Mouse (Mus musculus) ovary, adult 18-20 months (tissue): ENCODE measurements around the gene Coq8a.

Source experiments
- DNase-seq: peaks from one replicate; pipeline ENCODE4 v3.0.0; 2022; ENCODE audit warnings: low spot score, mixed read lengths

The Coq8a gene

DNA sequence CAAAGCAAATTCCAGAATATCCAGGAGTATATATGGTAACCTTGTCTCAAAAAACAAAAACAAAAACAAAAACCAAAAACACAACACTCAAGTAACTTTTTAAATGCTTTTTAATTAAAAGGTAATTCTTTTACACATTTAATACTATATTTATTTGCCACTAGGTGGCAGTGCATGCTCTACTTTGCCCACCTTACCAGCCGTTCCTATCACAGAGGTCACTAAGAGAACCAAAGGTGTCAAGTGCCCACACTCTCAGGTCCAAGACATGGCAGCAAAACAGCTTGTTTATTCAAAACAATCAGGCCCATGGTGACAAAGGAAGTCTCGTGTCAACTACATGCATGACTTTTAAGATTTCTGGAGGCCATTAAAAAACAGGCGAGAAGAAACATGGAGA lies 24.2 kb downstream of the Coq8a start:
- DNase-seq: no peak

- DNase-seq: no peak
Observed at GRCm38 (mm10) chr1:180174718-180175117, 24.7 kb downstream of the Coq8a start.

DNA sequence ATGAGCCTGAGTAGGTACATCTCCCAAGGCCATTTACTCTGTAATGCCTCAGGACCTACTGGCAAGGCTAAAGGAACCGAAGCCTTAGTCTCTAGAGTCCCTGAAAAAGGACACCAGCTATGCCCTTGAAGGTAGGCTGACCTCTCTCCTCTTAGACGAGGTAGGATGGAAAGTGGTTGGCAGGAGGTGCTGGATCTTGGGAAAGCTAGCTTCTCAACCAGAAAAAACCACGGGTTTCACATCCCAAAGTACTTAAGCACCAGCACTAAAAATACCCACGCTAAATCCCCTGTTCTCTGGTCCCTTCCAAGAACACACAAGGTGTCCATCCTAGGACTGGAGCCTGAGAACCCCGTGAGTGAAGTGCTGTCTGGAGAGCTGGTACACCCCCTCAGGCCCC lies 26.4 kb downstream of the Coq8a start:
- DNase-seq: no peak

DNA sequence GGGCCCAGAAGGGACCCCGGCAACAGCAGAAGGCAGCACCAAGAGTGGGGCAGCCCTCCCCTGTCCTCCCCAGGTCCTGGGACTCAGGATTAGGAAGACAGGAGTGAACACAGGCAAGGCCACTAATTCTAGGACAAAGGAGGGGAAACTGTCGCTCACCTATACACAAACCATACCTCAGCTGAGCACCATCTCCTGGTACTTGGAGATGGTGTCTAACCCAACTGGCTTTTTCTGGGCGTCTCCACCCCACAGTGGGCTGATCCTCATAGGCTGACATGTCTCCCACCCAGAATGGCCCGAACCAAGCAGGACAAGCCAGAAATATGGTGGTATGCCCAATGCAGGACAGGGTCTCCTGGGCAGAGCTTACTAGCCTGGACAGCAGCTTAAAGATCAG lies 26.8 kb downstream of the Coq8a start:
- DNase-seq: no peak

- DNase-seq: no peak
Observed at GRCm38 (mm10) chr1:180171883-180172282, 27.5 kb downstream of the Coq8a start.

DNA sequence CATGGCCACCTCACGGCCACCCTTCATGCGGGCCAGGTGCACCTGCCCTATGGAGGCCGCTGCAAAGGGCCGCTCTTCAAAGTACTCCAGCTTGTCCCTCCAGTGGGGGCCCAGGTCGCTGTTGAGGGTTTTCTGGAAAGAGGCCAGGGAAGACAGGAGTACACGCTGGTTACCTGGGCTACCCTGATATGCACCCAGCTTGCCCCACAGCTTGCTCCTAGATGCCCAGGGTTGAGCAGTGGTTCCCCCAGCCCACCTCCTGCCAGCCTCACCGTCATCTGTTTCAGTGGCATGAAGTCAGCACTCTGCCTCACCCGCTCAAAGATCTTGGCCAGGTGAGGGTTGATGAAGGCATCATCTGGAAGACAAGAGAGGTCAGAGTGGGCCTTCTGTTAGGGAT lies 29.3 kb downstream of the Coq8a start:
- no peak for DNase-seq

DNA sequence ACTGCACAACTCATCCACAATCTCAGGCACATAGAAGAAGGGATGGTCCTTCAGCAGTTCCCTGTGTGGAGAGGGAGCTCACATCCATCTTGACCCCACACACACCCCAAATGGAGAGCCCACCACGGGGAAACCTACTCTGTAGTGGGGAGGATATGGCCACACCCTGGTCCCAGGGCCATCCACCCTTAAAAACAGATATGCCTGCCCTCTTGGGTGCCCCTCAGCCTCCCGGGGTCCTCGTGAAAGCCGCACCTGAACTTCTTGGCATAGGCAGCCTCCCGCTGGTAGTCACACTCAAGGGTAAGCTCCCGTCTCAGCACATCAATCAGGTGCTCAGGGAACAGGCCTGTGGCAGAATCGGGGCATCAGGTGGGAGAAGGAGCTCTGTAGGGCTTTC lies 30.2 kb downstream of the Coq8a start:
- DNase-seq: no peak

GRCm38 (mm10) chr1:180168294-180168693 lies 31.1 kb downstream of the Coq8a start:
- DNase-seq: no peak

- no peak for DNase-seq
Observed at GRCm38 (mm10) chr1:180166533-180166932, 32.9 kb downstream of the Coq8a start.

DNA sequence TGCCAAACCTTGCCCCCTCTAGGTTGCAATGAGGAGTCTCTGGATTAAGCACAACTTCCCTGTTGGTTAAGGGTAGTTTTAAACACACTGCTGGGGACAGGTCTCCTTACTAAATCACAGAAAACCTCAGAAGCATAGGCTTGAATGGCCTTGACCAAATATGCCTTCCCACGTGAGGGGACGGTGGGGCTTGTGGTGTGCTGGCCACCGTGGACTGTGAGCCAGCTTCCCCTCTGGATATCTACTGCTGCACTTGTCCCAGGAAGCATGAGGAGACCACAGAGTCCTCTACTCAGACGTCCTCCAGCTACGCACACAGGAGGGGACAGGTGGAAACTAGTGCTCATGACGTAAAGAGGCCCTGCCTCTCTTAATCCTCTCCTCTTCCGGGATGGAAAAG lies 36.4 kb downstream of the Coq8a start:
- DNase-seq: no peak

DNA sequence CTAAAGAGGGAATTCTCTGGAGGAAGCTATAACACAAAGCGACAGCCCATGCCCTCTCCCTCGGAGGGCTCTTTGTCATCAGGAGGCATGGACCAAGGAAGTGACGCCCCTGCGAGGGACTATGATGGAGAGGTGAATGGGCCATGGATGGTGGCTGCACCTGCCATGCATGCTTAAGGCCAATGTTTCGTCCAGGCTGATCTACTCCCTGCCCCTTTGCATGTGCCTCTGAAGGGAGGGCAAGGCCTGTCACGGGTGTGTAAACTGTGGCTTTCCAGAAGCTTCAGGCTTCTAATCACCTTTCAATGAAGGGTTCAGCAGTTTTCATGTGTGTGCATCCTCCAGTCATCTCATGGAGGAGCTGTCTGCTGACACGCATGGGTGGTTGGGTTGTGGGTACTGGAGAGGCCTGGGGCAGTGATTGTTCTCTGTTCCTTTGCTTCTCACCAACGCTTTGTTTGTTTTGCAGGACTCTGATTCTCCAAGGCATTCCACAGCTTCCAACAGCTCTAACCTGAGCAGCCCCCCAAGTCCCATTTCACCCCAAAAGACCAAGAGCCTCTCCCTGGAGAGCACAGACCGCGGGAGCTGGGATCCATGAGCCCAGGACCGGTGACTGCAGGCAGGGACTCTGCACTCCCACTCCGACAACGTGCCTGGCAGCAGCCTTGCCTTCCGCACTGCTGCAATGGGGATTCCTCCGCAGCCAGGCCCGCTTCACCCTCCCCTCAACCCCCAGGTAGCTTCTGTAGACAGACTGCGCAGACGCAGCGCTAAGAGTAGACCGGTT lies 37.6 kb downstream of the Coq8a start:
- DNase-seq: no peak

- DNase-seq: no peak
Observed at GRCm38 (mm10) chr1:180161160-180161559, 38.2 kb downstream of the Coq8a start.

GRCm38 (mm10) chr1:180160545-180160944 lies 38.9 kb downstream of the Coq8a start:
- DNase-seq: no peak

DNA sequence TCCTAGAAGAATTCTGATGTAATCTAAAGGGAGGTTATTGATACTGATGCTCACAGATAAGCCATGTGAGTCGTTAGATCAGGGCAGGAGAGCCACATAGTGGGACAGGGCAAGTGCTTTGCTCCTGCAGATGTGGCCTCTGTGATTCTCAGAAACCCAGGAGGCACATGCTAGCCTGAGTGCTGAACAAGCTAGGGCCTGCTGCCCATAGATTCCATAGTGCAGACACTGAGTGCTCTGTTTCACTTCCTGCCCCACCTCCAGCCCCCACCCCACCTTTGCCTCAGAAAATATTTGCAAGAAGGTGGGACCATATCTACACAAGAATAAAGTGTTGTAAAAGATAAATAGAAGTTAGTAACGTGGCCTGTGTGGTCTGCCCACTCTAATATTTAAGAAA lies 40.8 kb downstream of the Coq8a start:
- DNase-seq: no peak

GRCm38 (mm10) chr1:180151191-180151590 lies 48.2 kb downstream of the Coq8a start:
- no peak for DNase-seq

DNA sequence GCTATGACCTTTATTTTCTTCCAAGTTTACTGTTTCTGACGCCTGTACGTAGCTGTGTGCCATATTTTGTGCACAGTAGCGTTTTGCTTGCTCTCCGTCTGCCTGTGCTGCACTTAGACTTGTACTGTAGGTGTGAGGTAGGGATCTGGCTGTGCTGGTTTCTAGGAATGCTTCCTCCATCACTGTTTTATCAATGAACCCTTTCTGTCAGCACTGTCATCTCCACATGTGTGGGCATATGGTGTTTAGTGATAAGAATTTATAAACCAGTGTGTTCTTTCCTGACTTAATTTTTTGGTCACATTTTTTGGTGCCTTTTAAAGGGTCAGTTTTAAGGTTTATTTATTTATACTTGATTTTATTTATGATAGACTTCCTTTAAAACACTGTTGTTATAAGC lies 50.8 kb downstream of the Coq8a start:
- no peak for DNase-seq

- no peak for DNase-seq
Observed at GRCm38 (mm10) chr1:180148036-180148435, 51.4 kb downstream of the Coq8a start.

DNA sequence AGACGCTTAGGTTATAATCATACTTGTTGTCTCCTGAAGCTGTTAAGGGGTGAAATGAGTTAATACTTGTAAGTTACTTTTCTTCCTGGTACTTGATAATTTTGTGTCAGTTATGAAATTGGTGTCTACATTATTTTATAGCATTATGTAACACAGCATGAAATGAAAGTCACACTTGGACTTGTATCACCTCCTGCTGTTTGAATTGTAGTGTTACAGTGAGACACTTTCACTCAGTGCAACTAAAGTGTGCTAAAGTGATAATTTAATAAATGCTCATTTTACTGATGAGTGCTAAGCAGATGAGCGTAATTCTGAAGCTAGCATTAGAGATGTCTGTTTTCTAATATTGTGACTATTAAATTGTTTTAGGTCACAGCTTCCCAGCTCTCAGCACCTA lies 58.4 kb downstream of the Coq8a start:
- no peak for DNase-seq

- no peak for DNase-seq
Observed at GRCm38 (mm10) chr1:180139158-180139557, 60.2 kb downstream of the Coq8a start.

DNA sequence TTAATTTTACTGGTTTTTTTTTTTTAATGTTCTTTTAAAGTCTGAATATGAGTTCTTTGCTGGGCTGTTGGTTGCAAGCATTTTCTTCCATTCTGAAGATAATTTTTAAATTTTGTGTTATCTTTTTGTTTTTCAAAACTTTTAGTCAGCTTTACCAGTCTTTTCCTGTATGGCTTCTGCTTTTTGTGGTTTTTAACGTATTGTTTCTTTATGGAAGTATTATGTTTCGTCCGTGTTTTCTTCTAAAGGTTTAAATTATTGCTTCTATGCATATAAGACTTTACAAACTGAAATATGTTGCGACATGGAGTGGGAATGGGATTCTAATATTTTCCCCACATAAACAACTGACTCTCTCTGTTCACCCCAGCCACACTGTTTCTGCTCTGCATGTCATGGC lies 67.2 kb downstream of the Coq8a start:
- DNase-seq: no peak

DNA sequence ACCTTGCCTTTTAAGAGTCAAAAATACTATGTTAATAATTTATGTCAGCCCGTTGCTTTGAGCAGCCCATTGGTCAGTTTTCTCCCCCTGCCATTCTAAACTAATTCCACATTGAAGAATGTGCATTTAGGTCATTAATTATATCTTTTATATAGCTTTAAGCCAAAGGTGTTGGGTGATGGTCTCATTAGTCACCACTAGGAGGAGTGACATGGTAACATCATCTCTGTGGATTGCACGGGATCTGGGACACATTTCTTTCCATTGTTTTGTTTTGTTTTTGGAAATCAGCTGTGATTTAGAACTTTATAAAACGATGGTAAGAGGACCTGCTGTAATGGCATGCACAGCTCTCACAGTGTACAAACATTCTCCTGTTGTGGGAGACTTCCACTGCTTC lies 68.0 kb downstream of the Coq8a start:
- no peak for DNase-seq

GRCm38 (mm10) chr1:180128077-180128792 lies 71.2 kb downstream of the Coq8a start:
- DNase-seq: no peak

GRCm38 (mm10) chr1:180118233-180118632 lies 81.2 kb downstream of the Coq8a start:
- DNase-seq: no peak

- DNase-seq: no peak
Observed at GRCm38 (mm10) chr1:180116525-180116924, 82.9 kb downstream of the Coq8a start.
